Mouse (Mus musculus): Measurements from ENCODE around the gene Zfp626. TPM values are rescaled to one million over a fixed set of nuclear protein-coding genes. Genes with fewer than 3 reads are reported as not detected.
A peak's percentile ranks its signal among the peaks of the same experiment; 100 is the strongest.

Gene Zfp626
- total and polyA plus RNA-seq, 3 experiments = 3.2 to 4.0 TPM; not detected in 1

- Histone ChIP-seq H3K4me3 (ENCODE audit: control insufficient read depth in 1 of 2, insufficient read depth in 1 of 2, low read depth in 2 of 2, low read length in 2 of 2) (no peak overlapping the region), H3K79me2 (ENCODE audit: control insufficient read depth, insufficient read depth, low read length, poor library complexity) (no peaks in the 10 kb centered on the region), H3K4me1 (ENCODE audit: control insufficient read depth in 1 of 2, insufficient read depth in 2 of 2, low read length in 2 of 2) (peaks cover 0 to 4% of the 10 kb centered on the region in 2 experiments; a peak in 1 of 4 replicates), H3K9ac (ENCODE audit: control insufficient read depth, low read depth, low read length, poor library complexity, severe bottlenecking) (no peak overlapping the region), H3K36me3 (ENCODE audit: control insufficient read depth in 1 of 2, insufficient read depth in 2 of 2, low read length in 2 of 2) (peaks cover 0 to 4% of the 10 kb centered on the region in 2 experiments; a peak in 3 of 4 replicates), H3K9me3 (replicated peaks; ENCODE audit: insufficient read depth, low read length) (no peaks in the 10 kb centered on the region), H3K27ac (ENCODE audit: control insufficient read depth, low read depth, low read length) (no peak overlapping the region), H3K27me3 (ENCODE audit: control insufficient read depth in 1 of 2, insufficient read depth in 2 of 2, low read length in 2 of 2) (no peaks in the 10 kb centered on the region)
- TF ChIP-seq GATA1 (IDR thresholded peaks at IDR 0.05; ENCODE audit: low read depth, low read length) (peak; percentile 56; the same call in 1 of the 2 replicates), MAZ (IDR thresholded peaks at IDR 0.05; ENCODE audit: low read depth, low read length) (no peak), UBTF (IDR thresholded peaks at IDR 0.05; ENCODE audit: borderline replicate concordance, insufficient read depth, low read depth, low read length) (no peak), ZC3H11A (IDR thresholded peaks at IDR 0.05; ENCODE audit: low read depth, low read length) (no peak), MYB (IDR thresholded peaks at IDR 0.05; ENCODE audit: low read depth, low read length) (peak; percentile 64; the same call in 1 of the 2 replicates), E2F4 (IDR thresholded peaks at IDR 0.05; ENCODE audit: borderline replicate concordance, low read depth, low read length) (no peak), MXI1 (IDR thresholded peaks at IDR 0.05; ENCODE audit: low read depth, low read length) (no peak), RCOR1 (IDR thresholded peaks at IDR 0.05; ENCODE audit: low read depth, low read length) (no peak), SIN3A (IDR thresholded peaks at IDR 0.05; ENCODE audit: low read length) (no peak), ZMIZ1 (IDR thresholded peaks at IDR 0.05; ENCODE audit: low read depth, low read length) (no peak), CTCF (IDR thresholded peaks at IDR 0.05 in 2 of 3, conservative IDR thresholded peaks at IDR 0.05 in 1 of 3; ENCODE audit: control insufficient read depth in 1 of 3, insufficient read depth in 1 of 3, low read depth in 2 of 3, low read length in 3 of 3, poor library complexity in 1 of 3, severe bottlenecking in 1 of 3) (no peak), EP300 (IDR thresholded peaks at IDR 0.05; ENCODE audit: low read depth in 1 of 2, low read length in 2 of 2) (peak; percentile 50 to 61; a peak in 3 of 4 replicates), ELF1 (IDR thresholded peaks at IDR 0.05; ENCODE audit: low read depth, low read length) (no peak), SMC3 (IDR thresholded peaks at IDR 0.05; ENCODE audit: low read depth, low read length) (no peak), MYC (IDR thresholded peaks at IDR 0.05; ENCODE audit: low read depth, low read length) (no peak)
- no peak for DNase-seq (ENCODE audit: low read depth, low spot score)
Measured at GRCm38 (mm10) chr7:27822611-27823010, 15.6 kb downstream of the Zfp626 start.

GRCm38 (mm10) chr7:27834131-27834530 is 27.1 kb downstream of the Zfp626 start:
- no peaks in the 10 kb centered on the region; the same call in 1 of the 2 replicates for H3K79me2 ChIP-seq (ENCODE audit: control insufficient read depth, insufficient read depth, low read length, poor library complexity)
- no peak for TF ChIP-seq SIN3A (IDR thresholded peaks at IDR 0.05; ENCODE audit: low read length)
- no peak for TF ChIP-seq EP300 (IDR thresholded peaks at IDR 0.05; ENCODE audit: low read depth in 1 of 2, low read length in 2 of 2)
- no peak for TF ChIP-seq USF1 (IDR thresholded peaks at IDR 0.05; ENCODE audit: low read depth, low read length)
- TF ChIP-seq ETS1 (IDR thresholded peaks at IDR 0.05; ENCODE audit: low read depth, low read length) = no peak
- no peak for TF ChIP-seq MYB (IDR thresholded peaks at IDR 0.05; ENCODE audit: low read depth, low read length)
- TF ChIP-seq CHD1 (IDR thresholded peaks at IDR 0.05; ENCODE audit: low read depth, low read length) = no peak
- no peak for TF ChIP-seq TCF12 (IDR thresholded peaks at IDR 0.05; ENCODE audit: low read depth, low read length)
- TF ChIP-seq NELFE (IDR thresholded peaks at IDR 0.05; ENCODE audit: low read depth, low read length) = no peak
- TF ChIP-seq JUND (IDR thresholded peaks at IDR 0.05; ENCODE audit: low read depth, low read length) = no peak
- TF ChIP-seq MAZ (IDR thresholded peaks at IDR 0.05; ENCODE audit: low read depth, low read length) = no peak
- TF ChIP-seq POLR2AphosphoS2 (IDR thresholded peaks at IDR 0.05; ENCODE audit: low read length) = no peak
- TF ChIP-seq HCFC1 (IDR thresholded peaks at IDR 0.05; ENCODE audit: low read depth, low read length) = no peak
- TF ChIP-seq ZC3H11A (IDR thresholded peaks at IDR 0.05; ENCODE audit: low read depth, low read length) = no peak
- TF ChIP-seq BHLHE40 (IDR thresholded peaks at IDR 0.05; ENCODE audit: borderline replicate concordance, low read depth, low read length) = no peak
- TF ChIP-seq ZKSCAN1 (IDR thresholded peaks at IDR 0.05; ENCODE audit: low read depth, low read length) = no peak
- TF ChIP-seq TBP (IDR thresholded peaks at IDR 0.05; ENCODE audit: low read depth, low read length) = no peak
- DNase-seq (ENCODE audit: low read depth, low spot score) = no peak
- H3K4me1 ChIP-seq (ENCODE audit: control insufficient read depth in 1 of 2, insufficient read depth in 2 of 2, low read length in 2 of 2) = peaks cover 1 to 2% of the 10 kb centered on the region in 2 experiments; a peak in 3 of 4 replicates
- H3K4me3 ChIP-seq (ENCODE audit: control insufficient read depth in 1 of 2, insufficient read depth in 1 of 2, low read depth in 2 of 2, low read length in 2 of 2) = no peak overlapping the region
- H3K36me3 ChIP-seq (ENCODE audit: control insufficient read depth in 1 of 2, insufficient read depth in 2 of 2, low read length in 2 of 2) = peaks cover 0 to 2% of the 10 kb centered on the region in 2 experiments; a peak in 1 of 4 replicates
- H3K27me3 ChIP-seq (ENCODE audit: control insufficient read depth in 1 of 2, insufficient read depth in 2 of 2, low read length in 2 of 2) = no peaks in the 10 kb centered on the region
- no peak overlapping the region for H3K27ac ChIP-seq (ENCODE audit: control insufficient read depth, low read depth, low read length)
- H3K9me3 ChIP-seq (replicated peaks; ENCODE audit: insufficient read depth, low read length) = no peaks in the 10 kb centered on the region
- no peak overlapping the region for H3K9ac ChIP-seq (ENCODE audit: control insufficient read depth, low read depth, low read length, poor library complexity, severe bottlenecking)

Measured in MEL (cell line).